Mouse (Mus musculus): ENCODE results near the gene Efhd2.

- TF ChIP-seq ZC3H11A (IDR thresholded peaks at IDR 0.05; ENCODE audit: borderline replicate concordance, low read depth, low read length) (no peak), MAFK (IDR thresholded peaks at IDR 0.05; ENCODE audit: insufficient read depth, low read depth, low read length) (no peak), ZNF384 (IDR thresholded peaks at IDR 0.05; ENCODE audit: low read depth, low read length) (no peak), HCFC1 (IDR thresholded peaks at IDR 0.05; ENCODE audit: borderline replicate concordance, insufficient read depth, low read length) (no peak)
Measured at GRCm38 (mm10) chr4:141859351-141859750, 15.4 kb downstream of the Efhd2 start.
